Mouse (Mus musculus): Measurements from ENCODE around the gene Gabbr1. TPM values are rescaled to one million over a fixed set of nuclear protein-coding genes. Genes with fewer than 3 reads are reported as not detected.

Gene Gabbr1
- polyA plus RNA-seq, 2 experiments, result 0.30 to 2.2 TPM

DNA sequence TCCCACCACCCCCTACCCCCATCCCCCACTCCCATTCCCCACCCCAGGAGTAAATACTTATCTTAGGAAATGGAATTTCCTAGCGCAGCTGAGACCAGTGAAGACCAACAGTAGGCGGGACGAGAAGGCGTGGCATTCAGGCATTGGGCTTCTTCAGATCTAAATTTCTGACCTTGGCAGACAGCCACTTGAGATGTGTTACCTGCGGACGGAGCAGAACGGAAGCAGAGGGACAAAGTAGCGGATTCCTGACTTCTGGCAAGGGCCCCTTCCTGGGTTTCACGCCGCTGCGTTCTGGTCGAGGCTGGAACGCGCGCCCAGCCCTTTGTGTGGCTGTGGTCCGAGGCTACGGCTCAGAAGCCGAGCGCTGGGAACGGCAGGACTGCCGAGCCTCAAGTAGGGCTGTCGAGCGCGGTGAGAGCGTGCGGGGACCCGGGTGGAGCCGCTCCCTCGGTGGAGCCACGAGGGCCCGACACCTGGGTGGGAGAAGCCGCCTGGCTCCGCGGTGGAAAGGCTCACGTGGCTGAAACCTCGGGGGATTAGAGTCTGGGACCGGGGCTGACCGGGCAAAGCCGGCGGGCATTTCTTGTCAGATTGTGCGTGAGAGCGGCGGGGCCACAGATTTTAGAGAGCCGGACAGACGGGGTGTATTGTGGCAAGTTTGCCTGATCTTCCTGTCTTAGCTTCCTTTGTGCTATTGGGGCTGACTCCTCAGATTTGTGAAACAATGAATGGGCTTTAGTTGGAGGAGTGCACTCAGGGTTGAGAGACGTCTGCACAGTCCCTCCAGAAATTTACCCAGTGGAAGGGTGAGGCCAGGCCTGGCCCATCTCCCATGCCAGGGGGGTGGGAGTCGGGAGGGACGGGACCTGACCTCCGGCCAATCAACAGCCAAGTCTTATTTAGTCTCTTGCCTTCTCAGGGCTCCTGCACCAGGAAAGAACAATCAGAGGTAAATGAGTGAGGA lies 43.1 kb upstream of the Gabbr1 start:
- H3K27me3 ChIP-seq (ENCODE audit: control insufficient read depth, insufficient read depth, low read length), result peaks cover 12% of the 10 kb centered on the region
- H3K27ac ChIP-seq, result no peak overlapping the region
- H3K4me1 ChIP-seq (replicated peaks; ENCODE audit: control insufficient read depth in 2 of 2, insufficient read depth in 2 of 2, low read length in 1 of 2), result no peaks in the 10 kb centered on the region
- H3K9me3 ChIP-seq (ENCODE audit: control insufficient read depth, low read length), result no peaks in the 10 kb centered on the region
- peak overlapping the region; percentile 28; the same call in 1 of the 2 replicates for H3K9ac ChIP-seq (replicated peaks)
- H3K36me3 ChIP-seq (replicated peaks; ENCODE audit: control insufficient read depth, insufficient read depth, low read depth), result no peaks in the 10 kb centered on the region
- WGBS (ENCODE audit: insufficient replicate concordance), result 2% methylated on average over 49 of the region's 49 CpGs
- H3K4me2 ChIP-seq (ENCODE audit: low read depth), result peak overlapping the region; percentile 61
- DNase-seq (ENCODE audit: low read depth in 3 of 3, low spot score in 3 of 3) (peak in 1 of 3 experiments; percentile 4), ATAC-seq (ENCODE audit: insufficient read depth) (peak; percentile 26; the same call in 1 of the 2 replicates)
- TF ChIP-seq EP300 (IDR thresholded peaks at IDR 0.05; ENCODE audit: low read depth) (no peak), CTCF (IDR thresholded peaks at IDR 0.05; ENCODE audit: low read depth) (no peak)
- peak overlapping the region; percentile 30 to 45 for H3K4me3 ChIP-seq (ENCODE audit: insufficient read depth in 1 of 2, low read depth in 2 of 2, low read length in 2 of 2)

DNA sequence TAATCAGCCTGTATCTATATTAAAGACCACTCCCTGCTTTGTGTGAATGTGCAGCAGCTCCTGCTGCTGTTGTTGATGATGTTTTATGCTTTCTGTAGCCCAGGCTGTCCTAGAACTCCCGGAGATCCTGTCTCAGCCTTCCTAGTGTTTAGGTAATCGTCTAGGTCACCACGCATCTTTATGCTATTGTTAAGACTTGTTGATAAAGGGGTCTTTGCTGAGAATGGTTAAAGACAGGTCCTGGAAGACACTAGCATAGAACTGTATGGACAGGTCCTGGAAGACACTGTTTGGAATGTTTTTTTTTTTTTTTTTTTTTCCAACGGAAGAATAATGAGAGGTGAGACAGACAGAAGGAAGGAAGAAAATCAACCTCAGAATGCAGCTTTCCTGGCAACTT lies 42.4 kb upstream of the Gabbr1 start:
- TF ChIP-seq CTCF (IDR thresholded peaks at IDR 0.05; ENCODE audit: low read depth) (no peak), EP300 (IDR thresholded peaks at IDR 0.05; ENCODE audit: low read depth) (no peak)
- no peak overlapping the region for H3K27ac ChIP-seq
- no peaks in the 10 kb centered on the region for H3K36me3 ChIP-seq (replicated peaks; ENCODE audit: control insufficient read depth, insufficient read depth, low read depth)
- no peaks in the 10 kb centered on the region for H3K4me1 ChIP-seq (replicated peaks; ENCODE audit: control insufficient read depth in 2 of 2, insufficient read depth in 2 of 2, low read length in 1 of 2)
- H3K4me2 ChIP-seq (ENCODE audit: low read depth), result peak overlapping the region; percentile 61; the same call in 1 of the 2 replicates
- no peaks in the 10 kb centered on the region for H3K9me3 ChIP-seq (ENCODE audit: control insufficient read depth, low read length)
- H3K9ac ChIP-seq (replicated peaks), result no peak overlapping the region
- H3K27me3 ChIP-seq (ENCODE audit: control insufficient read depth, insufficient read depth, low read length), result peaks cover 12% of the 10 kb centered on the region
- ATAC-seq (ENCODE audit: insufficient read depth) (no peak), DNase-seq (ENCODE audit: low read depth in 3 of 3, low spot score in 3 of 3) (no peak)
- H3K4me3 ChIP-seq (ENCODE audit: insufficient read depth in 1 of 2, low read depth in 2 of 2, low read length in 2 of 2), result peak overlapping the region in 1 of 2 experiments; percentile 30; a peak in 2 of 4 replicates
- 31% methylated on average over 4 of the region's 4 CpGs for WGBS (ENCODE audit: insufficient replicate concordance)

DNA sequence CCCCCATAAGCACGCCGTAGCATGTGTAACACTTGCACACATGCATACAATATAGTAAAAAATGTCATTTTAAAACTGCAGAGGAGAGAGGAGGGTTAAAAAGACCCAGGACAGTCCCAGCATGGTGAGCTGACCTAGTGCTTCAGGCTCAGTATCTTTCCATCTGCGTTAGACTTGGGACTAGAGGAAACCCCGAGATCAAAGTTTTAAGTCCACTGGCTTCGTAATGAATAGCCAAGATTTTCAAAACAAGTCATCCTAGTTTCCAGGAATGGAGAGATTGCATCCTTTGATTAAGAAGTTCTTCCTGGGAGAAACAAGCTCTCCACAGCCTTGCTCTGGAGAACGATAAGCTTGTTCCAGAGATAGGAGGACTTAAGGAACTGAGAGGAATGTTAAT lies 37.6 kb upstream of the Gabbr1 start:
- WGBS (ENCODE audit: insufficient replicate concordance), result 78% methylated on average over 6 of the region's 6 CpGs
- ATAC-seq (ENCODE audit: insufficient read depth), result no peak
- no peak overlapping the region for H3K4me3 ChIP-seq (ENCODE audit: insufficient read depth in 1 of 2, low read depth in 2 of 2, low read length in 2 of 2)

DNA sequence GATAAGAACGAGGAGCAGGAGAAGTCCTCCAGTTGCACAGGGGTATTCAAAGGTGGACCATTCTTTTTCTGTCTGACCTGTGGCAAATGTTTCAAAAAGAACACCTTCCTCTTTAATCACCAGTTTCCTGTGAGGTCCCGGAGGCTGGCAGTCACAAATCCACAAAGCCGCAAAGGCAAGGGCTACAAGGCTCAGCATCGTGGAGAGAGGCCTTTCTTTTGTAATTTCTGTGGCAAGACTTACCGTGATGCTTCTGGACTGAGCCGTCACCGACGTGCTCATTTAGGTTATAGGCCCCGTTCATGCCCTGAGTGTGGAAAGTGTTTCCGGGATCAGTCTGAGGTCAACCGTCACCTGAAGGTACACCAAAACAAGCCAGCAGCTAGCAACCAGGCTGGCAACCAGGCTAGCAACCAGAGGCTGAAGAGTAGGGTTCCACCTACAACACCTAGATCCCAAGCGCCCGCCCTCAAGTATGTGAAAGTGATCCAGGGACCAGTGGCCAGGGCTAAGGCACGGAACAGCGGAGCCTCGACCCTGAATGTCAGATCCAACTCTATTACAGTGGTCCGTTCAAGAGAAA lies 36.2 kb upstream of the Gabbr1 start:
- TF ChIP-seq EP300 (IDR thresholded peaks at IDR 0.05; ENCODE audit: low read depth), result no peak
- TF ChIP-seq CTCF (IDR thresholded peaks at IDR 0.05; ENCODE audit: low read depth), result no peak
- Histone ChIP-seq H3K27me3 (ENCODE audit: control insufficient read depth, insufficient read depth, low read length) (no peaks in the 10 kb centered on the region), H3K36me3 (replicated peaks; ENCODE audit: control insufficient read depth, insufficient read depth, low read depth) (no peaks in the 10 kb centered on the region), H3K9me3 (ENCODE audit: control insufficient read depth, low read length) (no peaks in the 10 kb centered on the region), H3K27ac (no peak overlapping the region), H3K4me1 (replicated peaks; ENCODE audit: control insufficient read depth in 2 of 2, insufficient read depth in 2 of 2, low read length in 1 of 2) (no peaks in the 10 kb centered on the region), H3K4me2 (ENCODE audit: low read depth) (no peak overlapping the region), H3K9ac (replicated peaks) (no peak overlapping the region), H3K4me3 (ENCODE audit: insufficient read depth in 1 of 2, low read depth in 2 of 2, low read length in 2 of 2) (no peak overlapping the region)
- ATAC-seq (ENCODE audit: insufficient read depth) (no peak), DNase-seq (ENCODE audit: low read depth in 3 of 3, low spot score in 3 of 3) (no peak)
- 44% methylated on average over 17 of the region's 17 CpGs for WGBS (ENCODE audit: insufficient replicate concordance)

More for the DNA sequence above, 37.6 kb upstream of the Gabbr1 start:
- no peak overlapping the region for H3K9ac ChIP-seq (replicated peaks)
- DNase-seq (ENCODE audit: low read depth in 3 of 3, low spot score in 3 of 3), result no peak
- no peaks in the 10 kb centered on the region for H3K4me1 ChIP-seq (replicated peaks; ENCODE audit: control insufficient read depth in 2 of 2, insufficient read depth in 2 of 2, low read length in 1 of 2)
- peaks cover 3% of the 10 kb centered on the region for H3K27me3 ChIP-seq (ENCODE audit: control insufficient read depth, insufficient read depth, low read length)
- TF ChIP-seq CTCF (IDR thresholded peaks at IDR 0.05; ENCODE audit: low read depth) (no peak), EP300 (IDR thresholded peaks at IDR 0.05; ENCODE audit: low read depth) (no peak)
- no peaks in the 10 kb centered on the region for H3K9me3 ChIP-seq (ENCODE audit: control insufficient read depth, low read length)
- no peaks in the 10 kb centered on the region for H3K36me3 ChIP-seq (replicated peaks; ENCODE audit: control insufficient read depth, insufficient read depth, low read depth)
- H3K27ac ChIP-seq, result no peak overlapping the region
- H3K4me2 ChIP-seq (ENCODE audit: low read depth), result no peak overlapping the region

DNA sequence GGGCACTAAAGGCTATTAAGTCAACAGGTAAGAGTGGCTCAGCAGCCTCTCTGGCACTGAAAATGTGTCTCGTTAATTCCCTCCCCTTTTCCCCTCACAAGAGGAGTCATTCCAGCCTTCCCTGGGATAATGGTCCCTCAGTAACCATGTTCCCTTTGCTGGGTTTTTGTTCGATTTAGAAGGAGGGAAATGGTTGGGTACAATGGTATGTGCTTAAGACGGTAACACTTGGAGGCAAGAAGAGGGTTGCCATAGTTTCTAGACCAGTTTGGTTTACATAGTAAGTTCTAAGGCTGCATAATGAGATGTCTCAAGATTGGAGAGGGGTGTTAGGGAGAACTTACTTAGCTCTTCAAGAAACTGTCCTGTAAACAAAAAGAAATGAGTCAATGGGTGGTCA lies 34.0 kb upstream of the Gabbr1 start:
- Histone ChIP-seq H3K27me3 (ENCODE audit: control insufficient read depth, insufficient read depth, low read length) (no peaks in the 10 kb centered on the region), H3K4me3 (ENCODE audit: insufficient read depth in 1 of 2, low read depth in 2 of 2, low read length in 2 of 2) (no peak overlapping the region), H3K4me2 (ENCODE audit: low read depth) (no peak overlapping the region), H3K27ac (no peak overlapping the region), H3K9me3 (ENCODE audit: control insufficient read depth, low read length) (no peaks in the 10 kb centered on the region), H3K4me1 (replicated peaks; ENCODE audit: control insufficient read depth in 2 of 2, insufficient read depth in 2 of 2, low read length in 1 of 2) (no peaks in the 10 kb centered on the region), H3K9ac (replicated peaks) (no peak overlapping the region), H3K36me3 (replicated peaks; ENCODE audit: control insufficient read depth, insufficient read depth, low read depth) (no peaks in the 10 kb centered on the region)
- WGBS (ENCODE audit: insufficient replicate concordance), result 66% methylated on average over 3 of the region's 3 CpGs
- DNase-seq (ENCODE audit: low read depth in 3 of 3, low spot score in 3 of 3), result no peak
- no peak for ATAC-seq (ENCODE audit: insufficient read depth)
- TF ChIP-seq CTCF (IDR thresholded peaks at IDR 0.05; ENCODE audit: low read depth) (no peak), EP300 (IDR thresholded peaks at IDR 0.05; ENCODE audit: low read depth) (no peak)

Data from liver, embryonic 14.5 days (tissue).